Mouse (Mus musculus) testis, adult 2 months (tissue): Measurements from ENCODE around the gene Atrnl1. TPM values are rescaled to one million over a fixed set of nuclear protein-coding genes. Genes with fewer than 3 reads are reported as not detected.

Experiments
- H3K27ac ChIP-seq: fragments of 200-500 bp; 2 replicates; pipeline ENCODE4 v1.5.1; 2012; ENCODE audit warnings: low read depth, low read length; ENCODE audit not compliant: control insufficient read depth, insufficient read depth
- H3K27me3 ChIP-seq: fragments of 200-500 bp; 2 replicates; pipeline ENCODE4 v1.6.1; 2012; ENCODE audit warnings: mild to moderate bottlenecking, low read length, moderate library complexity; ENCODE audit not compliant: control insufficient read depth, insufficient read depth
- H3K36me3 ChIP-seq: fragments of 200-500 bp; 2 replicates; pipeline ENCODE4 v1.6.1; 2012; ENCODE audit warnings: mild to moderate bottlenecking, low read length; ENCODE audit not compliant: control insufficient read depth, insufficient read depth
- H3K4me1 ChIP-seq: fragments of 200-500 bp; 2 replicates; pipeline ENCODE4 v1.6.1; 2012; ENCODE audit warnings: low read length; ENCODE audit not compliant: control insufficient read depth, insufficient read depth
- H3K4me3 ChIP-seq: fragments of 200-500 bp; 2 replicates; pipeline ENCODE4 v1.5.1; 2012; ENCODE audit warnings: low read depth, mild to moderate bottlenecking, low read length, moderate library complexity, mixed read lengths; ENCODE audit not compliant: control insufficient read depth
- CTCF ChIP-seq: fragments of 200-500 bp; IDR thresholded peaks from 2 replicates; pipeline ENCODE4 v1.5.1; 2012; ENCODE audit warnings: low read depth, mild to moderate bottlenecking, inconsistent platforms, low read length, moderate library complexity; ENCODE audit not compliant: control insufficient read depth, insufficient read depth, insufficient replicate concordance
- POLR2A ChIP-seq: fragments of 200-500 bp; IDR thresholded peaks from 2 replicates; pipeline ENCODE4 v1.6.1; 2012; ENCODE audit warnings: low read depth, mild to moderate bottlenecking, inconsistent platforms, low read length, moderate library complexity; ENCODE audit not compliant: control insufficient read depth
- polyA plus RNA-seq: library from polyadenylated mRNA; depleted of rRNA; stranded (reverse); fragments of >200 nt; gene quantifications from 2 replicates; pipeline ENCODE4 v1.2.3, GENCODE M21; 2012

Atrnl1 gene
- polyA plus RNA-seq, 1 experiment, result 3.8 TPM

DNA sequence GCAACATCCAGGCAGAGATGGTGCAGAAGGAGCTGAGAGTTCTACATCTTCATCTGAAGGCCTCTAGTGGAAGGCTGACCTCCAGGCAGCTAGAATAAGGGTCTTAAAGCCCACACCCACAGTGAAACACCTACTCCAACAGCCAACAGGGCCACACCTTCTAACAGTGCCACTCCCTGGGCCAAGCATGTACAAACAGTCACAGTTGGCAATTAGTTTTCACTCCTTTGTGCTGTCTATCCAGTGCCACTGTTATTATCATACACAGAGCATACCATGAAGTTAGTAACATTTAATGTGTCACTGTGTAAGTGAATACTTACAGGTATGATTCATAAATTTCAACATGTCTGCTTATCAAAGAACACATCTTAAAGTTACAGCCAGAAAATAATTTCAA, 347.3 kb downstream of the Atrnl1 start:
- Histone ChIP-seq H3K36me3 (no peaks in the 10 kb centered on the region), H3K4me3 (no peak overlapping the region), H3K27ac (no peak overlapping the region), H3K27me3 (no peaks in the 10 kb centered on the region), H3K4me1 (no peaks in the 10 kb centered on the region)
- no peak for TF ChIP-seq CTCF
- TF ChIP-seq POLR2A, result no peak

DNA sequence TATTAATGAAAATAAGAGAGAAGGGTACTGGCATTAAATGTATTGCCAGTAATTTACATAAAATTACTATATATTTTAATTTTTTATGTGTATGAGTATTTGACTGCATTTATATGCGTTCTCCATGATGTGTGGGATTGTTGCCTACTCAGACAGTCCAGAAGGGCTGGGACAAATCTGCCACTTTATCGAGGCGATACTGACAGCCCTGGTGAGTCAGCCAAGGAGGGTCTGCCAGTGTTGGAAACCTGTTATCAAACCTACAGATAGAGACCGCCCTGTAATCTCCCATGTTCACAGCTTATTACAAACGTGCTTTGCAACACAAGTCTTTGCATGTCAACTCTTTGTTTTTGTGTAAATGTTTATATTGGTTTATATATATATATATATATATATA, 347.9 kb downstream of the Atrnl1 start:
- Histone ChIP-seq H3K4me1 (no peaks in the 10 kb centered on the region), H3K4me3 (no peak overlapping the region), H3K27me3 (no peaks in the 10 kb centered on the region), H3K36me3 (no peaks in the 10 kb centered on the region), H3K27ac (no peak overlapping the region)
- TF ChIP-seq POLR2A, result no peak
- TF ChIP-seq CTCF, result no peak

DNA sequence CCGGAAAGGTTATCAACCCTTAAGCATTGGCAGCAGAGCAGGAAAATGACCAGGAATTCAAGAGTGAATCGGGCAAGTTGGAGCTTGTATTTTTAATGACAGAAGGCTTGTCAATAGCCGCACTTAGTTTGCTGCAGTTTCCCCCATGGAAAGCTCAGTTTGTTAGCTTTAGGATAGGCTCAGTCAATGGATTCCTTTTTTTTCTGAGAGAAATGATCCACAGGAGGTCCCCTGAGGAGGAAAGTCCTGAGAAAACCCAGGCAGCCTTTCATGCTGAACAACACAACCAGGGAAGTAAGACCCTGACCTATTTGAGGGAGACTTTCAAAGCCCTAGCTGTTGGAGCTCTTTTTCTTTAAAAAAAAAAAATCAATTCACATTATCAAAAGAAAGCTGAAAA, 350.5 kb downstream of the Atrnl1 start:
- Histone ChIP-seq H3K27me3 (no peaks in the 10 kb centered on the region), H3K4me1 (no peaks in the 10 kb centered on the region), H3K36me3 (no peaks in the 10 kb centered on the region), H3K27ac (no peak overlapping the region), H3K4me3 (no peak overlapping the region)
- TF ChIP-seq POLR2A (no peak), CTCF (no peak)

DNA sequence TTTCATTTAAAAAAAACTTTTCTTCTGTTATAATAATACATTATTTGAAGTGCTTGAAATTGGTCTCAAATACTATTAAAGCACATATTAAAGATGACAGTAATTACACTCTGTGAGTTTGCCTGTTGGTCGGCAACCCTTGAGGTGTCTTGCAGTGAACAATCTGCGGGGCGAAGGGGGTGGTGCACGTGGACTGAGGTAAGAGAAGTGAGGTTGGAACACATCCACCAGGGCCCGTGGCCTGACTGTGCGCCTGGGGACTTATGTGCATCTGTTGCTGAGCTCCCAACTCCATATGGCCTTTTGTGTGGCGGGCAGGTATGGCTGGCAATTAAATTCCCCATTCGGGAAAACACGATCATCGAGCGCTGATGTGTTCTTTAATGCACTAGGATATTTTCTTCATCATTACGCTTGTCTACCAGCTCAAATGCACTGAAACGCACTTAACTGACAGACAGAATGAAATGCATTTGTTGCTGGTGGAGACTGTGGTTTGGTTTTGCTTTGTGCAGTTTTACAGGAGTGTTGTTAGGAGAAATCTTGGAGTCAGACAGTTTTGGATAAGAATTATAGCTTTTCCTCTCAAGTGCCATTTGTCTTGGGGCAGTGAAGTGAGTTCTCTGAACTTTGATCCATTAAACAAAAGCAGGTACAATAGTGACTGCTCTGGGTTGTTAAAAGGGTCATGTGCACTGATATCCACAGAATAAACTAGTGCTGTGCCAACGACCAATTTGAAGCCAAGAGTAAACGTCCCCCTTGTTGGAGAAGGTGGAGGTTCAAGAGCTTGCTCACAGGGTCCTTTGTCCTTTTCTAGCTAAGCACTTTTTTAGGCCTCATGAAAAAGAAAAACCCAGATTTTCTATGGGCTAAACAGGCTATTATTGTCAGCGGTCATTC, 351.2 kb downstream of the Atrnl1 start:
- Histone ChIP-seq H3K4me3 (no peak overlapping the region), H3K36me3 (no peaks in the 10 kb centered on the region), H3K27ac (no peak overlapping the region), H3K4me1 (no peaks in the 10 kb centered on the region), H3K27me3 (no peaks in the 10 kb centered on the region)
- TF ChIP-seq CTCF (no peak), POLR2A (no peak)

DNA sequence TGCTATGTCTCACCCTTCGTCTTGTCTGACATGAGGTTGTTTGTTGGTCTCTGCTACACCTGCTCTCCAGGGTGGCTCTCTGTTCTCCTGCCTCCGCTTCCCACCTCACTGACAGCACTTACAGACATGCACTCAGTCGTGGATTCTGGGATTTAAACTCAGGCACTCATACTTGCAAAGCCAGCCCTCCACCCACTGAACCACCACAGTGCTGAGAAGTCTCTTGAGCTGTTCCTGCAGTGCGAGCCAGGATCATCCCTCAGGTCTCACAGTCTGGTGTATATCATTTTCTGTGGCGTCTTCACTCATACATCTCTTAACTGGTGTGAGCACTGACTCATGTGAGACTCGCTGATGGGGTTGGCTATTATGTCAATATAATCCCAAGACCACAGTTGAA, 353.0 kb downstream of the Atrnl1 start:
- Histone ChIP-seq H3K4me1 (no peaks in the 10 kb centered on the region), H3K4me3 (no peak overlapping the region), H3K27me3 (no peaks in the 10 kb centered on the region), H3K36me3 (no peaks in the 10 kb centered on the region), H3K27ac (no peak overlapping the region)
- TF ChIP-seq CTCF, result no peak
- no peak for TF ChIP-seq POLR2A

DNA sequence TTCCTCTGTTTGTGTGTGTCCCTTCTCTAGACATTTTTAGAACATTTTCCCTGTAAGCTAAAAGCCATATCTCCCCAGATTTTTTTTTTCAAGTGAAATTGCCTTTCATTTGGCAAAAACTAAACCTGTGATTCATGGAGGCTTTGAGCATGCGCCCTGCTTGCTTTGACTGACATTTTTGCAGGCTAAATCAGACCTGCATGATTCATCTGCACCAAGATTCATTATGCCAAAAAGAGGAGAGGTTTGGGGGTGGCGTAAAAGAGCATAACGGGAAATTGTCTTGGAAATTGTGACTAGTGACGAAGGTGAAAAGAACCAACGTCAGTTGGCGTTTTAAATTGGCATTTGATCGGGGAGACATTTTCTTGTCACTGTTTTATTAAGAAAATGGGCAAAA, 358.9 kb downstream of the Atrnl1 start:
- H3K27me3 ChIP-seq, result no peaks in the 10 kb centered on the region
- H3K27ac ChIP-seq, result no peak overlapping the region
- H3K4me1 ChIP-seq, result no peaks in the 10 kb centered on the region
- no peak for TF ChIP-seq CTCF
- TF ChIP-seq POLR2A, result no peak
- H3K36me3 ChIP-seq, result no peaks in the 10 kb centered on the region
- no peak overlapping the region for H3K4me3 ChIP-seq

DNA sequence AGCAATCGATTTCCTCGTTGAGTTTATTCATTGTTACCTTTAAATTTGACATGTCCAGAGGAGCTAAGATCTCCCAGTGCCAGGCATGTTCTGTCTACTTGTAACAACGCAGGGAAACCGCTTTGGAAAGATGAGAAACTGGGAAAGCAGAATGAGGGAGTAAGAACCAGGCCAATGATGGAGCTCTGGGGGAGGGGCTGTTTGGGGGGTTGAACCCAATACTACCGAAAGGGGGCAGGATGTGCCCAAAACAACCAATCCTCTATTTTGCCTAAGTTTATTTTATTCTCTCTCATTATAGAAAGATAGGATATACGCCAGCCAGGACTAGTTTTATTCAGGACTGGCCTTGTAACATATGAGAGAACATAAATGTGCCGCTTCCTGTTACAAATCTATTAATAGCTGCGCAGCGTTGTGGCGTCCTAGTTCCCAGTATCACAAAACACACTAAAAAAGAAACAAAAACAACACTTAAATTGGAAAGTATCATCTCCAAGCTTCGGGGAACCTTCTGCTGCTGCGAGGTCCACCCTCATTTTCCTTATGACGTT, 359.6 kb downstream of the Atrnl1 start:
- Histone ChIP-seq H3K4me1 (no peaks in the 10 kb centered on the region), H3K27ac (no peak overlapping the region), H3K4me3 (no peak overlapping the region), H3K27me3 (no peaks in the 10 kb centered on the region), H3K36me3 (no peaks in the 10 kb centered on the region)
- TF ChIP-seq CTCF, result no peak
- no peak for TF ChIP-seq POLR2A
